Mouse (Mus musculus) gastrocnemius, postnatal 25 days (tissue): ENCODE measurements around the gene Rtl8c. TPM values are rescaled to one million over a fixed set of nuclear protein-coding genes. Genes with fewer than 3 reads are reported as not detected.
"Not testable (repeated sequence)": the region's sequence is repeated elsewhere in the genome, so short reads cannot be mapped to it uniquely, and the experiment has no call there.

Source experiments
- DNase-seq: peaks from one replicate; pipeline ENCODE4 v3.0.0; 2022
- long read RNA-seq, 2 experiments: library from polyadenylated mRNA; stranded (forward); transcript quantifications; one replicate each; pipeline ENCODE4 v2.0.0; 2021
- total RNA-seq, 2 experiments: library from RNA; stranded (reverse); gene quantifications; 1 replicate in 1 of 2; 2 replicates in 1 of 2; pipeline ENCODE4 v1.2.3; 2021

Gene Rtl8c
- total RNA-seq = 1 to 10 TPM; 5.8 to 7.3 TPM
- long read RNA-seq, experiment 1, partial matches to known transcripts = 25 of 29 reads
- long read RNA-seq, experiment 1, other reads (novel, unspliced or antisense) = 3 of 29 reads
- long read RNA-seq, experiment 2, partial matches to known transcripts = 0 of 6 reads
- long read RNA-seq, experiment 2, other reads (novel, unspliced or antisense) = 6 of 6 reads

DNA sequence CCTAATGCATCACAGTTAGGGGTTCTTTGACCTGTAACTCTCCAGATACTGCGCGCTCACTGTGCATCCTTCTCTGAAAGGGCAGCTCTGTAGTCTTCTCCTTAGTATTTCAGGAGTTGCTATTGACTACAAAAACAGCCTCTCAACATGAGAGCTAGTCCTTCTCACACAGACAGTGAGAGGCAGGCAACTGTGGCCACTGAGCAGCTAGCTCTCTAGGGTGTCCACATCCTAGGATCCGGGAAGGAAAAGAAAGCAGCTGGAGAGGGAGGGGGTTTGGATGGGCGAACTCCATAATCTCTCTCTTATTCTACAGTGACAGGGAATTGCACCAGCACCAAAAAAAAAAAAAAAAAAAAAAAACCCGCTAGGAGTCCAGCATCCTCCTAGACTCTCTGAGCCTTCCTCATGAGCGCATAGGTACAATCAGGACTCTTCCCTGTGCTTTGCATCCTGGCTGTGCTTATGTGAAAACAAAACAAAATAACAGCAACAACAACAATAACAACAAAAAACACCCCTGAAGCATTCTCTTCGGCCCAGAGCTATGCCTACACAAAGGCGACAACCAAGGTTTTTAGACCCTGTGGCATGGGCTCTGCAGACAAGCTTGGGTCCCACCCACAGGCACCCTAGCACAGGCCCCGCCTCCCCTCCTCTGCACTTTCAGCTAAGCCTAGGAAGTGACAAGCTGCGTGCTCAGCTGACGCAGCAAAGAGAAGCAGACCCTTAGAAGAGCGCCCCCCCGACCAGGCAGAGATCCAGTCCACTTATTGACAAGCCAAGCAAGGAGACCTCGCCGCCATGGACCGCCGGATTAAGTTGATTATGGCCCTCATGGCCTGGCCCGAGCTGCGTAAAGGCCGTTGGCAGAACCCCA lies at the start of gene Rtl8c:
TSS of gene Rtl8c (plus strand) at position 791 of the 880 bp plus-strand sequence.
- peak; percentile 42 for DNase-seq

DNA sequence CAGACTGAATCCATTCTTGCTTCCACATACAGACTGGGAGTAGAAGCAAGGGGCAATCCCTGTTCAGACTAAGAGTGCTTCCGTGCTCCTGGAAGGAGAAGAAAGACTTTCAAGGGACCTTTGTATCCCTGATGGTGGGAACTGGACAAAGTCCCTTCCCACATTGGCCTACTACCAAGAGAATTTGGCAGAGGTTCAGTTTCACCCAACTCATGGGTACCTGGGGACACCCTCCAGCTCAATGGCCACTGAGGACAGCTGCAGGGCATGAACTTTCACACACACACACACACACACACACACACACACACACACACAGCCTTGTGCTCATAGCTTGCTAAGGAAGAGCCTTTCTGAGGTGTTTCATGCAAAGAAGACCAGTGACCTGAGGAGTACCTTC lies 28.5 kb upstream of the Rtl8c start:
- DNase-seq = no peak

GRCm38 (mm10) chrX:53581407-53581806 lies 26.4 kb upstream of the Rtl8c start:
- not testable (repeated sequence) for DNase-seq

DNA sequence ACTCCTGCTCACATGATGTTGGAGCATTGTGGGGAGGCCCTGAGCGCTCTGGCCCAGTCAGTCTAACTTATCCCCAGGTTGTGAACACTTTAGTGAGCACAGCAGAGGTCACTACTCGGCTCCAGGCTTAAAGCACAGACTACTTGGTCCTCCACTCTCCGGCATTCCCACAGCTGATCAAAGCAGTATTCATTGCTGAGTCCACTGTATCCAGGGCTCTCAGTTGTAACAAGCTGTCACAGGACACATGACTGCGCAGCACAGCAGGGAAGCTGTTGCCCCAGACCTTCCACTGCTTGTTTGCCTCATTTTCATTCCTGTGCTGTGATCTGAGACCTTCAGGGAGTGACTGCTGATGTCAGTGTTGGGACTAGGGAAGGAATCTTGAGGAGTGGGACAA lies 24.4 kb upstream of the Rtl8c start:
- DNase-seq = not testable (repeated sequence)

DNA sequence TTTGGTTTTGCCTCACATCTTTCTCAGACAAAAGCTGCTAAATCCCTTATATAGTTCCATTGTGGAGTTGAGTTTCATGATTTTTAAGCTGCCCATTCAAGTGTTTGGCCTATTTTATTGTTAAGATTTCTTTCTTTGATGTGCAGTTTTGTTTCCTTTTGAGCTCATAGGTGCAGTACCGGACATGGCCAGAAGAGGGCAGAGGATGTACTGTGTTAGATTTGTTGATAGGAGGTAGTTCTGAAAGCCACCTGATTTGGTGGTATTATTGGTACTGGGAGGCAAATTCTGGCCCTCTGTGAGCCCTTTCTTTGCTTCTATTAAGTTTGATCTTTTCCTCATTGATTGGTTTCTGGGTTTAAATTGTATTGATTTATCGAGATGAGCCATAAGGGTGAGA lies 7.8 kb upstream of the Rtl8c start:
- not testable (repeated sequence) for DNase-seq

DNA sequence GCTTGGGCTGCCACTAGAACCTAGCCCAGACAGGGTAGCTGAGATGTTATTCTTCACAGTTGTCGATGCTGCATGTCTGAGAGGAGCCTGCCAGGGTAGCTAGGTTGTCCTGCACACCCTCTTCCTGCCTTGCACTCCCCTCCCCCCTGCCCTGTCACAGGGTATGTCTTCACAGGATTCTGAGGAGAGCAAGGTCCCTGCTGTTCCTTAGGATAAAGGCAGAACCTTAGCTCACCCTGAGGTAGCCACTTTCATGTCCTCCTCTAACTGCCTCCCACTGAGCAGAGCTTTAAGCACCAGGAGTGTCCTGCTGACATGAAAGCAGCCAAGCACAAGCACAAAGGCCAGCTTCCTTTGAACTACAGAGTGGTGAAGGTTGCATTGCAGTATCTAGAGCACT lies 1.7 kb upstream of the Rtl8c start:
- not testable (repeated sequence) for DNase-seq

DNA sequence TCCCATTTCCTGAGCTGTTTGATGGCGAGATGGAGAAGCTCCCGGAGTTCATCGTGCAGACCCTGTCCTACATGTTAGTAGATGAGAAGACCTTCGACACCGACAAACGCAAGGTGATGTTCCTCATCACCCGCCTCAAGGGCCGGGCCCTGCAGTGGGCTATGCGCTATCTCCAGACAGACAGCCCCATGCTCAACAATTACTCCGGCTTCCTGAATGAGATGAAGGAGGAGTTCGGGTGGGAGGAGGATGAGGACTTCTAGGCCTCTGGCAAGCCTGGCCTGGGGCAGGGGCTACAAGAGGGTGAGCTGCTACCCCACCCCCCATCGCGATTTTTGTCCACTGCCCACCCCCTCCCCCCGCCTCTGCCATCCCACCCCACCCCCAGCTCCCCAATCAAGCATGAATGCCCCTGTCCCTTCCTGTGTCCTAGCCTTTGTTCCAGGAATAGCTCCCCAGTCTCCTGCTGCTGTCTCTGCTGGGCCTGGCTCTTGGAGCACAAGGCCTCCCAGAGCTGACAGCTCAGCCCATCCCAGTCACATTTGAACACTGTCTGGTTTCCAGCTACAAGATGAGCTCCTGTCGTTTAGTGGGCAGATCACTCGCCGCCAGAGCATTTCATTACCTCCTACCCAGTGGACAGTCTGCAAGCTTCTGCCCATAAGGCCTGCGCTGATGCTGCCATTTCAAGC lies 436 bp downstream of the Rtl8c start:
- DNase-seq = no peak

- DNase-seq = not testable (repeated sequence)
Observed at GRCm38 (mm10) chrX:53608879-53609278, 1.0 kb downstream of the Rtl8c start, which contains the start of gene Gm14597. TSS of gene Gm14597 (minus strand) at chrX:53608979.

DNA sequence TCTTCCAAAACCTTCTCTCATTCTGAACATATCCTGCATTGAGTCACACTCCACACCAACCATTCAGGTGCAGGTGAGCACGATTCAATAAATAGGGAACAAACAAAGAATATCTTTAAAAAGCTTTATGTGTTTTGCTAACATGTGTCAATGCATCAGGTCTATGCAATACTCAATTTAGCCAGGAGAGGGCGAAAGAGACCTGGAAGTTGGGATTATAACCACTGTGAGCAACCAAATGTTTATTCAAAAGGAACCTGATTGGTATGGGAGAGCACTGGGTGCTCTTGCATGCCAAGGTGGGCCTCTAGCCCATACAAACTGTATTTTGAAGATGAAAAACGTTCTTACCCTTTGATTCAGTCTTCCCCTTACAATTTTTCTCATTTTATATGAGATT lies 2.7 kb downstream of the Rtl8c start:
- DNase-seq = no peak

DNA sequence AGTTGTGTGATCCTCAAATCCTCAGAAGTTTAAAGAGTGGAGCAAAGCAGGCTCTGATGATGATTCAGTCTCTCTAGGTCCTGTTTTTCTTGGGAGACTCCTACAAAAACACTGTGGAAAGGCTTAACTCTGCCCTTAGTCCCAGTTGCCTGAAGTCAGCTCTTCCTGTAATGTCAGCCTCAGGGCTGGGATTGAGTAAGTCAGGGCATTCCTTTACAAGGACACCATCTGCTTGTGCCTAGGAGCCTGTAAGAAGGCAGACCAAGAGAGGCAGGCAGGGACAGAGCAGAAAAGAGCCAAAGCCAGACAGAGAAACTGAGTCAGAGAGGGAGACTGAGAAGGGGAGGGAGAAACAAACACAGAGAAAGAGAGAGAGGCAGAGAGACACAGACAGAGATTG lies 3.6 kb downstream of the Rtl8c start:
- DNase-seq = not testable (repeated sequence)

GRCm38 (mm10) chrX:53638107-53638506 lies 30.3 kb downstream of the Rtl8c start:
- DNase-seq = not testable (repeated sequence)

GRCm38 (mm10) chrX:53642604-53642979 lies 34.8 kb downstream of the Rtl8c start:
- not testable (repeated sequence) for DNase-seq

- DNase-seq = peak; percentile 64
Observed at GRCm38 (mm10) chrX:53642980-53643961, 35.4 kb downstream of the Rtl8c start, which contains the start of gene Rtl8a. TSS of gene Rtl8a (minus strand) at chrX:53643682.

GRCm38 (mm10) chrX:53645885-53646284 lies 38.1 kb downstream of the Rtl8c start:
- no peak for DNase-seq

- DNase-seq = not testable (repeated sequence)
Observed at GRCm38 (mm10) chrX:53652917-53653316, 45.1 kb downstream of the Rtl8c start.

Other genes starting within 250 kb of the Rtl8c start
- gene Mospd1, start 237.5 kb upstream of the Rtl8c start, total RNA-seq = 10 to 100 TPM; 41.3 to 49.9 TPM
- not detected for gene Etd, start 173.1 kb upstream of the Rtl8c start, total RNA-seq
- gene Gm14597, start 947 bp downstream of the Rtl8c start, total RNA-seq = not detected
- gene Rtl8a, start 35.6 kb downstream of the Rtl8c start, total RNA-seq = 10 to 100 TPM; 72.3 to 78.7 TPM
- gene Rtl8b, start 62.4 kb downstream of the Rtl8c start, total RNA-seq = 10 to 100 TPM; 53.5 to 64.6 TPM
- gene 4930502E18Rik, start 116.8 kb downstream of the Rtl8c start, total RNA-seq = not detected
- not detected for gene 1700013H16Rik, start 149.8 kb downstream of the Rtl8c start, total RNA-seq
- not detected for gene Zfp36l3, start 168.4 kb downstream of the Rtl8c start, total RNA-seq
- under 1 TPM; 0.28 to 0.62 TPM for gene Xlr, start 189.7 kb downstream of the Rtl8c start, total RNA-seq